Mouse (Mus musculus): Measurements from ENCODE around the gene Slco2a1.

GRCm38 (mm10) chr9:102990306-102991133 is 2.0 kb downstream of the Slco2a1 start:
- TF ChIP-seq CTCF (IDR thresholded peaks at IDR 0.05; ENCODE audit: control insufficient read depth, insufficient read depth, low read length) = no peak
- TF ChIP-seq POLR2A (IDR thresholded peaks at IDR 0.05; ENCODE audit: borderline replicate concordance, control insufficient read depth, low read depth, low read length) = no peak

All from bone marrow, adult 2 months (tissue).